ENCODE assay signal across 8 mouse cellular contexts in the genomic region with DNA sequence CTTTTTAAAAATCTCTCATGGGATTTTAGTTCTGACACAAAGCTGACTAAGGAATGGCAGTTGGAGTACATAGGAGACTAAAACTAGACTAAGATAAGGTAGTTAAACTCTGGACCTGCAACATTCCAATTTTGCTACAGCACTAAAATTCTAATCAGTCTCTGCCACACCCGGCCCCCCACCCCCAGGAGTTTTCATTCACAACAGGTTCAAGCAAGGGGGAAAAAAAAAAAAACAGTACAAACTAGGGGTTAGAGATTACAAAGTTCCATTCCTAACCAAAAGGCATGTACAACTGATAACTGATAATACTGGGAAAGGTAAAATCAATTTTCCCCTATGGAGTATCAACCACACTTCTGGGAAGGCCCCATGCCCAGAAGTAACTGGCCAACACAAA.
DNase-seq lines count a peak whose midpoint lies in the region; ATAC-seq and TF ChIP-seq lines count a peak whose summit lies in the region.

No protein-coding gene starts in this region.

- H3K27ac ChIP-seq in heart, embryonic 14.5 days (replicated peaks in 1 of 2; ENCODE audit: control insufficient read depth in 1 of 2, insufficient read depth in 1 of 2, low read depth in 2 of 2, low read length in 2 of 2): peak overlapping the region in 1 of 2 experiments; percentile 96; a peak in 2 of 4 replicates
- H3K27ac ChIP-seq in bone marrow macrophage, adult 2 months (ENCODE audit: insufficient read depth, low read depth, low read length): no peak overlapping the region
- peak overlapping the region; percentile 96 for H3K27ac ChIP-seq in hindbrain, embryonic 16.5 days (ENCODE audit: low read depth, low read length)
- H3K27ac ChIP-seq in midbrain, embryonic 13.5 days: no peak overlapping the region

- intact Hi-C loops in heart, postnatal 10 days (cut with DNase I): loop anchor here (5.0 to 10.0 kb wide), 4 partner anchors 120 to 695 kb away; a partner anchor contains a TSS
- intact Hi-C loops in left cerebral cortex, postnatal 10 days (cut with DNase I): loop anchor here (5.0 to 10.0 kb wide), 4 partner anchors 225 to 593 kb away; no protein-coding TSS in a partner anchor

- TF ChIP-seq POLR2A in bone marrow macrophage, adult 2 months (IDR thresholded peaks at IDR 0.05; ENCODE audit: borderline replicate concordance, low read depth, low read length): no peak

- WGBS in heart, embryonic 14.5 days: 71% methylated on average over 1 of the region's 1 CpGs
- WGBS in hindbrain, embryonic 16.5 days: 90% methylated on average over 1 of the region's 1 CpGs
- 100% methylated on average over 1 of the region's 1 CpGs for WGBS in midbrain, embryonic 13.5 days

- H3K4me1 ChIP-seq in heart, embryonic 14.5 days (ENCODE audit: control insufficient read depth in 2 of 2, insufficient read depth in 2 of 2, low read length in 2 of 2): peaks cover 0 to 12% of the 10 kb centered on the region in 2 experiments; a peak in 3 of 4 replicates
- H3K4me1 ChIP-seq in bone marrow macrophage, adult 2 months (ENCODE audit: control insufficient read depth, insufficient read depth, low read length): peaks cover 10% of the 10 kb centered on the region
- H3K4me1 ChIP-seq in hindbrain, embryonic 16.5 days (ENCODE audit: control insufficient read depth, insufficient read depth, low read depth, low read length): peaks cover 9% of the 10 kb centered on the region
- peaks cover 14% of the 10 kb centered on the region for H3K4me1 ChIP-seq in midbrain, embryonic 13.5 days (replicated peaks)

- peak overlapping the region; percentile 78 for H3K4me2 ChIP-seq in heart, embryonic 14.5 days (ENCODE audit: low read length)
- H3K4me2 ChIP-seq in hindbrain, embryonic 16.5 days (ENCODE audit: low read length): peak overlapping the region; percentile 62
- H3K4me2 ChIP-seq in midbrain, embryonic 13.5 days (replicated peaks): peak overlapping the region; percentile 52

- no peaks in the 10 kb centered on the region for H3K9me3 ChIP-seq in heart, embryonic 14.5 days (ENCODE audit: control insufficient read depth, low read length)
- H3K9me3 ChIP-seq in hindbrain, embryonic 16.5 days (ENCODE audit: control insufficient read depth, low read length): no peaks in the 10 kb centered on the region
- H3K9me3 ChIP-seq in midbrain, embryonic 13.5 days: no peaks in the 10 kb centered on the region

- peak overlapping the region; percentile 77 for H3K9ac ChIP-seq in heart, embryonic 14.5 days (ENCODE audit: low read length)
- peak overlapping the region; percentile 75; the same call in 1 of the 2 replicates for H3K9ac ChIP-seq in hindbrain, embryonic 16.5 days (ENCODE audit: low read depth, low read length)
- peak overlapping the region; percentile 63; the same call in 1 of the 2 replicates for H3K9ac ChIP-seq in midbrain, embryonic 13.5 days (replicated peaks)

- DNase-seq in heart, postnatal 10 days: no peak
- no peak for DNase-seq in left cerebral cortex, postnatal 10 days (ENCODE audit: extremely low spot score in 1 of 2, low spot score in 2 of 2)
- DNase-seq in adrenal gland, adult 18-20 months (ENCODE audit: low spot score in 2 of 2): no peak

- no peaks in the 10 kb centered on the region for H3K27me3 ChIP-seq in heart, embryonic 14.5 days (ENCODE audit: control insufficient read depth, insufficient read depth, low read length)
- no peaks in the 10 kb centered on the region for H3K27me3 ChIP-seq in hindbrain, embryonic 16.5 days (replicated peaks; ENCODE audit: control insufficient read depth, insufficient read depth, low read length)
- no peaks in the 10 kb centered on the region for H3K27me3 ChIP-seq in midbrain, embryonic 13.5 days

- H3K36me3 ChIP-seq in heart, embryonic 14.5 days (ENCODE audit: control insufficient read depth, insufficient read depth, low read length): no peaks in the 10 kb centered on the region
- H3K36me3 ChIP-seq in hindbrain, embryonic 16.5 days (ENCODE audit: control insufficient read depth, insufficient read depth, low read length): no peaks in the 10 kb centered on the region
- no peaks in the 10 kb centered on the region for H3K36me3 ChIP-seq in midbrain, embryonic 13.5 days

- no peak for TF ChIP-seq CTCF in bone marrow macrophage, adult 2 months (IDR thresholded peaks at IDR 0.05; ENCODE audit: low read depth, low read length)

- ATAC-seq in heart, embryonic 14.5 days (ENCODE audit: insufficient number of reproducible peaks, insufficient read depth, low FRiP score, low read depth): no peak
- no peak for ATAC-seq in hindbrain, embryonic 16.5 days
- no peak for ATAC-seq in midbrain, embryonic 13.5 days
- no peak for ATAC-seq in erythroid progenitor cell, adult 5-6 weeks (replicated peaks; ENCODE audit: low FRiP score, poor library complexity, severe bottlenecking)

- peak overlapping the region in 1 of 2 experiments; percentile 53; a peak in 3 of 4 replicates for H3K4me3 ChIP-seq in heart, embryonic 14.5 days (ENCODE audit: control insufficient read depth in 1 of 2, insufficient read depth in 1 of 2, low read depth in 1 of 2, low read length in 2 of 2)
- H3K4me3 ChIP-seq in bone marrow macrophage, adult 2 months (ENCODE audit: insufficient read depth, low read length): peak overlapping the region; percentile 70
- peak overlapping the region; percentile 54 for H3K4me3 ChIP-seq in hindbrain, embryonic 16.5 days (ENCODE audit: low read length)
- peak overlapping the region; percentile 44 for H3K4me3 ChIP-seq in midbrain, embryonic 13.5 days (replicated peaks)
